22 mouse cellular contexts compared by ENCODE assay signal in the genomic region with DNA sequence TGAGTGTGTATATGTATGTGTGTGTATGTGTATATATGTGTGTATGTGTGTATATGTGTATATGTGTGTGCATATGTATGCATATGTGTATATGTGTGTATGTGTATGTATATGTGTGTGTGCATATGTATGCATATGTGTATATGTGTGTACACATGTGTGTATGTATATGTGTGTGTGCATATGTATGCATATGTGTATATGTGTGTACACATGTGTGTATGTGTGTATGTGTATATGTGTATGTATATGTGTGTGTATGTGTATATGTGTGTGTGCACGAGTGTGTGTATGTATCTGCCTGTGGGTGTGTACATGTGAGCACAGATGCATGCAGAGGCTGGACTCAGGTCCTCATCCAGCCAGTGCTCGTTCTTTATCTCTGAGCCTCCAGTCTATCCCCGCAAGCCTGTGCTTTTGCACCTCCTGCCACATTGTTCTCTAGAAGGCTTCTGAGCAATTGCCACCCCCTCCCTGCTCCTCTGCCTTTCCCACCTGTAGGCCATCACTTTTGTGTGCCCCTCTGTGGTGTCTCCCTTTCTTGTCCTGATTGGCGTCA. TPM values are rescaled to one million over a fixed set of nuclear protein-coding genes. Genes with fewer than 3 reads are reported as not detected.
DNase-seq lines count a peak whose midpoint lies in the region; ATAC-seq and TF ChIP-seq lines count a peak whose summit lies in the region.
"Had no signal": no experiment of that assay in that cellular context is flagged by ENCODE, and none has a peak within 500 bp of the region (broad histone marks: within the 10 kb centered on the region; RNA-seq: fewer than 3 reads in every experiment).

No protein-coding gene starts in this region.

- no peaks in the 10 kb centered on the region for H3K9me3 ChIP-seq in liver, embryonic 12.5 days (replicated peaks)
- no peaks in the 10 kb centered on the region for H3K9me3 ChIP-seq in liver, postnatal 0 days (ENCODE audit: low read length)
- H3K9me3 ChIP-seq in liver, embryonic 13.5 days (replicated peaks) = no peaks in the 10 kb centered on the region
- no peaks in the 10 kb centered on the region for H3K9me3 ChIP-seq in liver, embryonic 15.5 days (replicated peaks)
- H3K9me3 ChIP-seq: forebrain, embryonic 10.5 days; forebrain, embryonic 13.5 days; hindbrain, embryonic 12.5 days; hindbrain, embryonic 15.5 days had no signal

- H3K36me3 ChIP-seq in liver, embryonic 12.5 days = no peaks in the 10 kb centered on the region
- no peaks in the 10 kb centered on the region for H3K36me3 ChIP-seq in liver, postnatal 0 days (replicated peaks; ENCODE audit: insufficient read depth, low read length)
- H3K36me3 ChIP-seq in liver, embryonic 13.5 days = no peaks in the 10 kb centered on the region
- H3K36me3 ChIP-seq in liver, embryonic 15.5 days (replicated peaks) = no peaks in the 10 kb centered on the region
- H3K36me3 ChIP-seq: forebrain, embryonic 10.5 days; hindbrain, embryonic 12.5 days; hindbrain, embryonic 15.5 days had no signal

- H3K27me3 ChIP-seq in liver, embryonic 12.5 days (replicated peaks) = peaks cover 15% of the 10 kb centered on the region
- no peaks in the 10 kb centered on the region for H3K27me3 ChIP-seq in liver, postnatal 0 days (ENCODE audit: insufficient read depth, low read length)
- H3K27me3 ChIP-seq in liver, embryonic 13.5 days = 0 out of 2 replicates have a peak, but pooled peaks cover 4% of the 10 kb centered on the region
- 0 out of 2 replicates have a peak, but pooled peaks cover 16% of the 10 kb centered on the region for H3K27me3 ChIP-seq in liver, embryonic 15.5 days
- H3K27me3 ChIP-seq: forebrain, embryonic 13.5 days; hindbrain, embryonic 15.5 days had no signal

- H3K4me1 ChIP-seq in liver, embryonic 12.5 days = peaks cover 25% of the 10 kb centered on the region
- H3K4me1 ChIP-seq in liver, postnatal 0 days (ENCODE audit: insufficient read depth) = no peaks in the 10 kb centered on the region
- peaks cover 23% of the 10 kb centered on the region for H3K4me1 ChIP-seq in liver, embryonic 13.5 days (replicated peaks)
- H3K4me1 ChIP-seq in liver, embryonic 15.5 days (replicated peaks) = peaks cover 25% of the 10 kb centered on the region

- 49% methylated on average over 4 of the region's 4 CpGs for WGBS in liver, embryonic 12.5 days (ENCODE audit: insufficient replicate concordance)
- 63% methylated on average over 4 of the region's 4 CpGs for WGBS in liver, postnatal 0 days (ENCODE audit: insufficient replicate concordance)
- 54% methylated on average over 4 of the region's 4 CpGs for WGBS in liver, embryonic 13.5 days (ENCODE audit: insufficient replicate concordance)
- 49% methylated on average over 4 of the region's 4 CpGs for WGBS in liver, embryonic 15.5 days (ENCODE audit: insufficient replicate concordance)

- H3K4me3 ChIP-seq in liver, embryonic 12.5 days = no peak overlapping the region
- H3K4me3 ChIP-seq in liver, postnatal 0 days (ENCODE audit: low read depth, low read length) = no peak overlapping the region
- no peak overlapping the region for H3K4me3 ChIP-seq in liver, embryonic 13.5 days (replicated peaks)
- no peak overlapping the region for H3K4me3 ChIP-seq in liver, embryonic 15.5 days (replicated peaks)
- H3K4me3 ChIP-seq: forebrain, embryonic 10.5 days; forebrain, embryonic 13.5 days; gastrocnemius, adult 2 months; hindbrain, embryonic 12.5 days; hindbrain, embryonic 15.5 days had no signal

- peak; percentile 28; the same call in 1 of the 2 replicates for ATAC-seq in liver, embryonic 12.5 days
- no peak for ATAC-seq in liver, postnatal 0 days
- ATAC-seq in liver, embryonic 13.5 days (ENCODE audit: low read depth) = peak; percentile 59
- ATAC-seq in liver, embryonic 15.5 days (ENCODE audit: insufficient read depth) = peak; percentile 56; the same call in 1 of the 2 replicates
- ATAC-seq: activated CD4-positive, CD25-positive, alpha-beta regulatory T cell, adult 4 months; CD4-positive, CD25-positive, alpha-beta regulatory T cell, adult 4 months; forebrain, embryonic 13.5 days; forebrain, embryonic 16.5 days had no signal

- TF ChIP-seq CTCF in liver, postnatal 0 days (IDR thresholded peaks at IDR 0.05; ENCODE audit: low read depth) = no peak

- no peak overlapping the region for H3K9ac ChIP-seq in liver, embryonic 12.5 days
- no peak overlapping the region for H3K9ac ChIP-seq in liver, postnatal 0 days (replicated peaks)
- H3K9ac ChIP-seq in liver, embryonic 13.5 days = peak overlapping the region; percentile 47
- H3K9ac ChIP-seq in liver, embryonic 15.5 days = no peak overlapping the region; the same call in 1 of the 2 replicates
- H3K9ac ChIP-seq: forebrain, embryonic 13.5 days; hindbrain, embryonic 12.5 days; hindbrain, embryonic 15.5 days had no signal

- DNase-seq in liver, postnatal 0 days = no peak
- no peak for DNase-seq in liver, embryonic 13.5 days
- DNase-seq in natural killer cell, adult 2 months (ENCODE audit: low spot score in 2 of 2) = no peak
- DNase-seq in cerebellum, postnatal 4 days (ENCODE audit: low spot score in 2 of 2) = no peak
- DNase-seq: adrenal gland, adult 8-10 months; adrenal gland, postnatal 36 days; cerebellum, adult 18-20 months; cerebellum, adult 9-10 months; cerebellum, postnatal 14 days; gastrocnemius, adult 2 months; gastrocnemius, postnatal 14 days had no signal

- peak overlapping the region; percentile 58 for H3K27ac ChIP-seq in liver, embryonic 12.5 days
- no peak overlapping the region for H3K27ac ChIP-seq in liver, postnatal 0 days (ENCODE audit: low read depth)
- H3K27ac ChIP-seq in liver, embryonic 13.5 days = peak overlapping the region; percentile 83
- H3K27ac ChIP-seq in liver, embryonic 15.5 days (replicated peaks) = peak overlapping the region; percentile 70; the same call in 1 of the 2 replicates
- H3K27ac ChIP-seq: forebrain, embryonic 10.5 days; forebrain, embryonic 13.5 days; gastrocnemius, adult 2 months; hindbrain, embryonic 12.5 days; hindbrain, embryonic 15.5 days had no signal

- no peak for TF ChIP-seq EP300 in liver, postnatal 0 days (IDR thresholded peaks at IDR 0.05; ENCODE audit: low read depth)

- peak overlapping the region; percentile 42 for H3K4me2 ChIP-seq in liver, embryonic 12.5 days
- no peak overlapping the region for H3K4me2 ChIP-seq in liver, postnatal 0 days (ENCODE audit: low read depth, low read length)
- peak overlapping the region; percentile 50 for H3K4me2 ChIP-seq in liver, embryonic 13.5 days
- peak overlapping the region; percentile 44 for H3K4me2 ChIP-seq in liver, embryonic 15.5 days
- H3K4me2 ChIP-seq: forebrain, embryonic 13.5 days; heart, embryonic 11.5 days; hindbrain, embryonic 12.5 days; hindbrain, embryonic 15.5 days had no signal

RNA-seq across cellular contexts. Expression of a gene that starts 53.9 kb away (rescaled TPM):
- polyA plus RNA-seq in liver, embryonic 12.5 days (2016; fragmentation: Nextera tagmentation; extraction: Ambion mirVana) = 29.0 and 30.8 TPM in 2 replicates
- polyA plus RNA-seq in liver, postnatal 0 days (2015; fragmentation: Nextera tagmentation; extraction: Ambion mirVana) = 91.5 and 96.4 TPM in 2 replicates
- 44.1 and 50.6 TPM in 2 replicates for polyA plus RNA-seq in liver, embryonic 13.5 days (2015; fragmentation: Nextera tagmentation; extraction: Ambion mirVana)
- 84.6 and 101 TPM in 2 replicates for polyA plus RNA-seq in liver, embryonic 15.5 days (2015; fragmentation: Nextera tagmentation; extraction: Ambion mirVana)
- polyA plus RNA-seq: C2C12 had no signal
